Mouse (Mus musculus): Measurements from ENCODE around the gene Myadm.
"Not testable (repeated sequence)": the region's sequence is repeated elsewhere in the genome, so short reads cannot be mapped to it uniquely, and the experiment has no call there.

The Myadm gene

DNA sequence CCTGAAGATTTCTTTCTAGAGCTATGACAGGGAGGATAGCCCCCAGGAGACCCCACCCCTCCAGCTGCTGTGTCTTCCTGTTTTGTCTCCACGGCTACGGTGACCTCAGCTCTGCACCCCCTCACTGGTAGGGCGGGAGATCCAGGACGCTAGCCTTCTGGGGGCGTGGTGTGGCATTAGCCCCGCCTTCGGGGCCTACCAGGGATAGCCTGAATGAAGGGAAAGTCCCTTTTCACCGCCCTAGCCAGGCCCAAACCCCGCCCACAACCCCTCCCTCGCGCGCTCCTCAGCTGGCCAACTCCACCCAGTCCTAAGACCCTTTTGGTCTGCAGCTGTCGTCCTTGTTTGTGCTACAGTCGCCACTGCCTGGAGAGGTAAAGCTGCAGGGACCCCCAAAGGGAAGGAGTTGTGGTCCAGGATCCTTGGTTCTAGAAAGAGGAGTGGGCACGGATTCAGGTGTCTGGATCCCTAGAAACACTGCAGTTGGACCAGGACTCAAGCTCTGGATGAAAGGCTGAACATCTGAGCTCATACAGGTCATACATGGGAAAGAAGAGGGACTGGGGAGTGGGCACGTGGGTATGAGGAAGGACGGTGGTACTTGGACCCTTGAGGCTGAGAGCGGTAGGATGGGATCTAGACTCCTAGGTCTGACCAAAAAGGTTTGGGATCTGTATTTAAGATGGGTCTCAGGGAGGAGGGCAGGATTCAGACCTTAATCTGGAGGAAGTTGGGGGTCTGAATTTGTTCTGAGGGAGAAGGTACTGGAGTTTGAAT, 1.6 kb downstream of the Myadm start:
- peak; percentile 88 for DNase-seq (ENCODE audit: low read depth, low spot score)

DNA sequence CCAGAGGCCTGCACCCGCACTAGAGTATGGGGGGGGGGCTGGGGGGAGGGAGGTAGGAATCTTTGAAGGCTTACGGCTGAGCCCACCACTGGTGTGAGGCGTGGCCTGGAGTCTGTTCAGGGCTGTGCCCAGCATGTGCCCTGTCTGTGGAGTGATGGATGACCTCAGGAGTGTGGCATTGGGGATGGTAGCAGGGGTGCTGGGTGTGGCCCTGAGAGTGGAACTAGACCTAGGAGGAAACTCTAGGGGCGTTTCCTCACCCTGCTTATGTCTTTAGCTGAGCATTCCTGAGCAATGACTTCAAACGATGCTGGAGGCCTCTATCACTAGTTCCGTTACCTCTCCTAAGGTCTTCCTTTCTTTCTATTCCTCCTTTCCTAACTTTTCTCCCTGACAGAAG, 2.3 kb downstream of the Myadm start:
- DNase-seq (ENCODE audit: low read depth, low spot score) = peak; percentile 8

GRCm38 (mm10) chr7:3291764-3292163, 2.9 kb downstream of the Myadm start:
- DNase-seq (ENCODE audit: low read depth, low spot score) = no peak

GRCm38 (mm10) chr7:3292271-3292670, 3.4 kb downstream of the Myadm start:
- not testable (repeated sequence) for DNase-seq (ENCODE audit: low read depth, low spot score)

- DNase-seq (ENCODE audit: low read depth, low spot score) = peak; percentile 33
Measured at GRCm38 (mm10) chr7:3292791-3293190, 3.9 kb downstream of the Myadm start.

- DNase-seq (ENCODE audit: low read depth, low spot score) = no peak
Measured at GRCm38 (mm10) chr7:3294794-3295193, 5.9 kb downstream of the Myadm start.

- DNase-seq (ENCODE audit: low read depth, low spot score) = no peak
Measured at GRCm38 (mm10) chr7:3295321-3296110, 6.6 kb downstream of the Myadm start.

- DNase-seq (ENCODE audit: low read depth, low spot score) = no peak
Measured at GRCm38 (mm10) chr7:3296711-3297110, 7.8 kb downstream of the Myadm start.

- DNase-seq (ENCODE audit: low read depth, low spot score) = peak; percentile 27
Measured at GRCm38 (mm10) chr7:3299941-3300617, 11.2 kb downstream of the Myadm start.

- no peak for DNase-seq (ENCODE audit: low read depth, low spot score)
Measured at GRCm38 (mm10) chr7:3300891-3301627, 12.2 kb downstream of the Myadm start.

- no peak for DNase-seq (ENCODE audit: low read depth, low spot score)
Measured at GRCm38 (mm10) chr7:3301628-3302555, 13.0 kb downstream of the Myadm start.

GRCm38 (mm10) chr7:3302556-3303275, 13.8 kb downstream of the Myadm start:
- no peak for DNase-seq (ENCODE audit: low read depth, low spot score)

- peak; percentile 49 for DNase-seq (ENCODE audit: low read depth, low spot score)
Measured at GRCm38 (mm10) chr7:3303276-3303781, 14.4 kb downstream of the Myadm start.

DNA sequence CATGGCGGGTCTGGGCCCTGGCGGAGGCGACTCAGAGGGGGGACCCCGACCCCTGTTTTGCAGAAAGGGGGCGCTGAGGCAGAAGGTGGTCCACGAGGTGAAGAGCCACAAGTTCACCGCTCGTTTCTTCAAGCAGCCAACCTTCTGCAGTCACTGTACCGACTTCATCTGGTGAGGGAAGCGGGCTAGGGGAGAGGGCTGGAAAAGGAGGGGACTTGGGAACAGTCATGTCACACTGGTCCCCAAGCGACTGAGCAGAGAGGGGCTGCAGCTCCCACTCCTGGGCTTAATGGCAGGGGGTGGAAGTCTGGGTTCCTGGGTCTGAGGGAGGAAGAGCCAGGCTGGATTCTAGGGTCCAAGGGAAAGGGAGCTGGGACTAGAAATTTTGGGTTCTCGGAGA, 14.9 kb downstream of the Myadm start:
- DNase-seq (ENCODE audit: low read depth, low spot score) = no peak

DNA sequence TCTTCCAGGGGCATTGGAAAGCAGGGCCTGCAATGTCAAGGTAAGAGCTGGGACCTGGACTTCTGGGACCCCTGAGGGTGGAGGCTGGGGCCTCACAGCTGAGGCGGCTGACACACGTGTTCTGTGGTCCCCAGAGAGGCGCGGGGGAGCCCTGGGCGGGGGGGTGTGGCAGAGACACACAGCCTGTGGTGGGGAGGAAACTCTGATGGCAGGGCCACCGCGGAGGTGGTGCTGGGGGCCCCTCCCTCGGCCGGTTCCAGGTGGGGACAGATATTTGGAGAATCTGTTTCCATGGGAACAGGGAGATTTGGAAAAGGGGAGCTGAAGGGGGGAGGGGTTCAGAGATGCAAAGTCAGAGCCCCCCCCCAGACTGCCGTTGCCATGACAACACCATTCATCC, 15.4 kb downstream of the Myadm start:
- peak; percentile 8 for DNase-seq (ENCODE audit: low read depth, low spot score)

GRCm38 (mm10) chr7:3306400-3306799, 17.5 kb downstream of the Myadm start:
- DNase-seq (ENCODE audit: low read depth, low spot score) = no peak

GRCm38 (mm10) chr7:3308646-3309045, 19.8 kb downstream of the Myadm start:
- no peak for DNase-seq (ENCODE audit: low read depth, low spot score)

DNA sequence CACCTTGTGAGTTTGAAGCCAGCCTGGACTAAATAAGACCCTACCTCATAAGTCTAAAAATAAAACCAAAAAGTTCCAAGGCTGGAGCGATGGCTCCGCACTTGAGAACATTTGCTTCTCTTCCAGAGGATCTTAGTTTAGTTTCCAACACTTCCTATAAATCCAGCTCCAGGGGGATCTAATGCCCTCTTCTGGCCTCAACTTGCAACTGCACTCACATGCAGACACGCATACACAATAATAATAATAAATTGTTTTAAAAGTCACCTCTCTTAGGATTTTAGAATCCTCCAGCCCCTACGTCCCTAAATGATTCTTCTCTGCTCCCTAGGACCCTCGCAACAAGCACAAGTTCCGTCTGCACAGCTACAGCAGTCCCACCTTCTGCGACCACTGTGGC, 21.4 kb downstream of the Myadm start:
- no peak for DNase-seq (ENCODE audit: low read depth, low spot score)

GRCm38 (mm10) chr7:3313571-3313970, 24.7 kb downstream of the Myadm start:
- no peak for DNase-seq (ENCODE audit: low read depth, low spot score)

GRCm38 (mm10) chr7:3314121-3314520, 25.2 kb downstream of the Myadm start:
- no peak for DNase-seq (ENCODE audit: low read depth, low spot score)
